Mouse (Mus musculus): ENCODE data around the gene Nrn1. TPM values are rescaled to one million over a fixed set of nuclear protein-coding genes. Genes with fewer than 3 reads are reported as not detected.

The Nrn1 gene
- total RNA-seq, 1 experiment from 2014 or later, result 5.3 TPM

DNA sequence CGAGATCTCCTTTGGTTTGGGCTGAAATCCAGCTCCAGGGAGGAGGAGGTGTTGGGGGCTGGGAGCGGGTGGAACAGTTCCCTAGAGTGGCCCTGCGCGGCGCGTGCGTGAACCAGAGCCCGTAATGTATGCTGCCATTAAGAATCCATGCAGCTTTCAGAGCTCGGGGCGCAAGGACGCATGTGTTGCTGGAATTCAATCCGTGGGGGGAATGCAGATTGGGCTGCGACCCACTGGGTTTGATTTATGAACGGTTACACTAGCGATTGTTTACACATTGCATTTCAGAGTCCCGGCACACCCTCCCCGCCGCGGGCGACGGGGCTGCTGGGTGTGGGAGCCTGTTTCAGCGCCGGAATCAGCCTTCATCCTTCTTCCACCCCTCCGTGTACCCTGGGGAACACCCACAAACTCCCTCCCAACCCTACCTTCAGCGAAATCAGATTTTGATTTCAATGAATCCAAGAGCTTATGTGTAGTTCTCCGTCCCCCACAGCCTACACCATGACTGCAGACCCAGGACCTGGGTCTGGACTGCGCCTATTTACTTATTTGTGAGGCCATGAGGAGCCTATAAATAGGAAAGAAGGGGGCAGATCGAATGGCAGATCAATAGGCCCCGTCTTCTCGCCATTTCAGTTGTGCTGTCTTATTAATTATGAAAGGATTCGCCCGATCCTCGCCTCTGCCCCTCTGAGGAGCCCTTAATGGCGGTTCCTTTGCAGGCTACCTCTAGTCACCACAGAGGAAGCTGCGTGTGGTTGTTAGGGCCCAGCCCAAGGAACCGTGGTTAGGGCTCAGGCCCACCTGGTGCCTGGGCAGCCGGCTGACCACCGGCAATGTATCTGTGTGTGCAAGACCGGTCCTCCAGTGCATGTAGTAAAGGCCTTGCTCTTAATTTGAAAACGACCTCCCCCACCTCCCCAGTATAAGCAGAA is 10.1 kb downstream of the Nrn1 start:
- DNase-seq, result no peak

DNA sequence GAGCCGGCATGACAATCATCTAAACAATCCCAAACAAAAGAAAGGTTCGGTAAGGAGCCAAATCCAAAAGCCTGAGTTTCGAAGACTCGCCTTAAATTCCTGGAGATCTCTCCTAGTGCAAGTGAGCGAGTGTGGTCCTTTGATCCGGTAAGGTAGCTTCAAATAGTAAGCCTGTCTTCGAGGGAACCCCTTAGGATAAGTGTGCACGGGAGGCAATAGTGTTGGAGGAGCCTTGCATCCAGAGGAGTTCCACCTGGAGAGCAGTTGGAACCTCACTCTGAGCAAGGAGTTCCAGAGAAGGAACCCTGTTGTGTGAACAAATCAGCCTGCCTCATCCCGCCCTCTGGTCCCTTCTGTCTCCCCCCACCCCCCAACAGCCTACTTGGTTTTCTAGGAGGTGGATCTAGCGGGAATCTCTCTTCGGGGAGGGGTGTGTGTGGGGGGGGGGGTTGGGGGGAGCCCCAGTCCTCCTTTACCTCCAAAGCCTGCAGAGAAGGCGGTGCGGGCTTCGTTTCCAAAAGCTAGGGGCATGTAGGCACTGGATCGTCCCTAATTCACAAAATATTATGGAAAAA is 11.1 kb downstream of the Nrn1 start:
- no peak for DNase-seq

DNA sequence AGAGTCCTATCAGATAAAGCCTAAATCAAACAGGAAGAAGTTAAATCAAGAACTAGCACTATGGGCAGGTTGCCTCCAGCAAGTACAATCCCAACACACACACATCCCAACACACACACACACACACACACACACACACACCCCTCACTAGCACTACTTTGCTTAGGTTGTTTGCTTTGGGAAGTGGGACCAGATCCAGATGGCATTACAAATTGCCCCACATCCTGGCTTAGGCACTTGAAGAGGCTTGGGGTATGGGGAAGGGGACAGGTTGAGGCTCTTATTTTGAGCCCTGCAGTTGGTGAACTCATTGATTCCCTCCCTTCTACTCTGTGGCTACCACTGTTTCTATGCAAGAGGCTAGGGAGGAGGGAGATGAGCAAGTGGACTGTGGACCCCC is 12.6 kb downstream of the Nrn1 start:
- DNase-seq, result no peak

DNA sequence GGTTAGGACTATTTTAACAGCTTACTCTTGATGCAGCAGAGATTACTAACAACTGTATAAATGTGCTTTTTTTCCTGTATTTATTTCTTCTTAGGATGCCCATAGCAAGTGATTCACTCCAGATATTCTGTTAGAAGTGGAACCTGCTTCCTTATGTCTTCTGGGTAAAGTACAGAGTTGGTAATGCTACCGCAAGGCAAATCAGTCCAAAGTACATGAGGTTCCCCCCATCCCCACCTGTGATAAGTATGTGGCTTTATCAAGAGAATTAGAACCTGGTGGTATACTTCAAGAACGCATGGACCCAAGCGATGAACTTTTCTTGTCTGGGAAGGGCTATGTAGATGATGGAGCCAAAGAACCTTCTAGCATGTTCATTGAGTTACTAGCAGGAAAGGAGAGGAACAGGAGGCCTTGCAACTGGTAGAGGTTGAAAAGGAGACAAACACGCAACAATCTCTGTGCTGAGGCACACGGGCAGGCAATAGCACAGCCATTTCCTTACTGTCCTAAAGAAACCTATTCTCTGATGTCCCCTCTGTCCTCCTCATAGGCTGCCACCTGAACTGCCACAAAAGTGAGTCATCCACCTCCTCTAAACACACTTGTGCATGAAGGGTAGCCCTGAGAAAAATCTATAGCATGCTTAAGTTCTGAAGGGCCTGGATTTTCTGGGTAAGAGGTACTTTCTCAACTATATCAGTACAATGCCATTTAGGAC is 14.5 kb downstream of the Nrn1 start:
- DNase-seq, result no peak

DNA sequence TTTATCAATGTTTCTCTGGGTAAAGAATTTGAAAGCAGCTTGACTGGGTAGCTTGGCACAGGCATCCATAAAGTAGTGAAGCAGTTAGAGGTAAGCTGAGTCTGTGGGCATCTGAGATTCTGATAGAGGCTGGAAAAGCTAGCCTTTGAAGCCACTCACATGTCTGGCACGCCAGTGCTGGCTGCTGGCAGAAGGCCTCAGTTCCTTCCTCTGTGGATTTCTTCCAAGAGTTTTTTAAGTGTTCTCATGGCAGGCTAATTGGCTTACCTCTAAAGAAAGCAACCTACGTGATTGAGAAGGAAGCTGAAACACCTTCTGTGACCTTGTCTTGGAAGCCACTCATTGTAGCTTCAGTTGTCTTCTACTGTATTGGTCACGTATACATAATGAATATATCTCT is 17.6 kb downstream of the Nrn1 start:
- DNase-seq, result no peak

DNA sequence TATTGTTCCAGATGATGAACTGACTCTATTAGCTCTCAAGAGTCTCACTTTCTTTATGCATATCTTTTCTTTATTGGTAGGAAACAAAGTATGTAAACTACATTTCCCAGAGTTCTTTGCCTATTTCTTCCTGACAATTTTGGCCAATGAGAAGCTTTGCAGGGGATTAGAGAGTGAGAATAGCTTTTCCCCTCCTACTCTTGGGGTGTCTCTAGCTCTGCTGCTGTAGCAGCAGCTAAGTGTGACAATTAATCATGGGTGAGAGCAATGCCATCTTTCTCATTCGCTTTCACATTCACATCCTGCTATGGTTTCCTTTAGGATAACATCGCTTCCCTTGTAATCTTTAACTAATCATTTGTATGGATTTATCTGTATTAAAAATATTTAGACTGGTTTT is 18.2 kb downstream of the Nrn1 start:
- no peak for DNase-seq

DNA sequence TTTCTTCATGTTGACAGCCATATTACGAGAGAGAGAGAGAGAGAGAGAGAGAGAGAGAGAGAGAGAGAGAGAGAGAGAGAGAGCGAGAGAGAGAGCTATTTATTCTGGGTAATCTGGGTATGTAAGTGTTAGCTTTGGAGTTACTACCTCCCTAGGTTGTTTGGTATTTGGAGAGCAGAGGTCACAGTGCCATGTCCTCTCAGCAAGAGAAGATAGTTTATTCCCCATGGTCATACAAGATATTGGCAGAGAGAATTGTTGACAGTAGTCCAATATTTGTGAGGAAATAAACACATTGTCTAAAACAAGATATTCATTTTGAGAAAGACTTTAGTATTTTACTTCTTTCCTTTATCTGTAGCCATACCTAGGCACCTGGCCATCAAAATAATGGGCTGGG is 20.8 kb downstream of the Nrn1 start:
- no peak for DNase-seq

DNA sequence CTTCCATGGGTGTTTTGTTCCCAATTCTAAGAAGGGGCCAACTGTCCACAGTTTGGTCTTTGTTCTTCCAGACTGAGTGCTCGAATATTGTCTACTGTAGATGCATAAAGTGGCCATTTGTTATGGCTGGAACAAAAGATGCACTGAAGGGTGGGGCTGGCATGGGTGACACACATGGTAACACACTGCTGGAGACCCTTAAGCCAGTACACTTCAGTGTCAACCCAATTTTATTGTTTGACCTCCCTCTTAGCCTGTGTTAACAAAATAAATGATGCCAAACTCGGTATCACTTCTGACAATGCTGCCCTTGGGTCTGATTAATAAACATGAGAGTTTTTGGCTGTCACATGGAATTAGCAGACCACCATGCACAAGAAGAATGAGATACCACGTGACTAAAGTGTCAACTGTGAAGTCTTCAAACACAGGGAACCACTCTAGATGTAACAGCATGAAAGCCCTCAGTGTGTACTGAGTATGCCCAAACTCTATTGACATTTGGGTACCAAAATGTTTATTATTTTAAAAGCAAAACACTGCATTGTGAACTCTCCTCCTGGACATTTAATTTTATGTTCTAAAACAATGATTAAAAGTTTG is 27.7 kb downstream of the Nrn1 start:
- no peak for DNase-seq

DNA sequence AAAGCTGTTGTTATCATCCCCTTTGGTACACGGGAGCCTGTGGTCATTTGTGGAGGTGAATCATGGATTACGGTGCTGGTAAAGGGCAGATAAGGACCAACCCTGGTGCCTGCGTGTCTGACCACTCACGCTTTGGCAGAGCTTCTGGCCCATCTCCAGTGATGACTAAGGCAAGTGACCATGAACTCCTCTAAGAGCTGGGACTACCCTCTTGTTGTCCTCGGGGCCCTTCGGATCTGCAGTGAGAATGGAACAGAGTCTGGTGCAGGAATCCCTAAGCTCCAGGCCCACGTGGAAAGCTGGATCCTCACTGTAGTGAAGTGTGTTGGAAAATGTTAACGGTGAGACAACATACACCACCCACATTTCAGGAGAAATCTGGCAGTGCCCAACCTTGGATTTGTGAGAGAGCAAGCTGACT is 38.6 kb downstream of the Nrn1 start:
- DNase-seq, result peak; percentile 80

DNA sequence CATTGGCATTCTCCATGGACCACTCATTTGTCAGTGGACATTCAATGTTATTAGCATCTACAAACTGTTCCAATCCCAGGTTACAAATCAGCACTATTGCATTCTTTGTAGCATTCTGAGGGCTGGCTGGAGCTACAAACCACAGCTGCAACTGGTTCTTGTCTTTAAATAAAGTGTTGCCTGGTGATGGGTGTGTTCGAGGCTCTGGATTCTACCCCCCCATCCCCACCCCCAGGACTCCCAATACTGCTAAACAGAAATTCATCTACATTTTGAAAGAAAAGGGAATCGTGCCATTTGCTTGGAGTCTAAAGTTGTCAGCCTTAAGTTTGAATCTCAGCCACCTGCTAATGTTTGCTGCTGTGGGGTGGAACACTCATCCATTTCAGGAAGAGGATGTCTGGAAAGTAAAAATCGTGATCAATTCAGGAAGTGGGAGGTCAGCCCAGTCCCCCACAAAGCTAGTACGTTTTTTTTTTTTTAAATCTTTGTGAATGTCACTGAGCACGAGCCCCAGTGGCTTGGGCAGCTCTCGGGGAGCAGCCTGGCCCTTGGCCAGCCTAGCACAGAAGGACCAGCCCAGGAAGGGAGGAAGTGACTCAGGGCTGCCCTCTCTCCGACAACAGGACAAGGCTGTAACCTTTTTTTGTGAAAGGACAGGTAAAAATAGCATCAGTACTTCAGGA is 39.3 kb downstream of the Nrn1 start:
- peak; percentile 58 for DNase-seq

DNA sequence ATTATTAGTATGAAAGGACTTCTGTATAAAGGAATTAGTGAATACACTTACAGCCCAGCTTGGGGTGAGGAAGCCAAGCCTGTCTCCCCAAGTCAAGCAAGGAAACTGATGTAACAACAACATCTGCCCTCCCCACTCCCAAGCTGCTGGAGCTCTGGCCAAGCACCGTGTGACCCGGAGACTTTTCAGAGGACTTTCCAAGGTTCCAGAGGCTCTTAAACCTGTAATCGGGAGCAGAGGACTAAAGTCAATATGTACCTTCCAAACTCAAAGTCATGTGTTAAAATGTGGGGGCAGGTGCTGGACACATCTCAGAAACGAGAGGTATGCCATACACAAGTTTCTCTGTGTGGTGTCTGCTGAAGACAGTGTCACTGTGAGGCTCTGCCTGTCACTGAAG is 51.4 kb downstream of the Nrn1 start:
- no peak for DNase-seq

DNA sequence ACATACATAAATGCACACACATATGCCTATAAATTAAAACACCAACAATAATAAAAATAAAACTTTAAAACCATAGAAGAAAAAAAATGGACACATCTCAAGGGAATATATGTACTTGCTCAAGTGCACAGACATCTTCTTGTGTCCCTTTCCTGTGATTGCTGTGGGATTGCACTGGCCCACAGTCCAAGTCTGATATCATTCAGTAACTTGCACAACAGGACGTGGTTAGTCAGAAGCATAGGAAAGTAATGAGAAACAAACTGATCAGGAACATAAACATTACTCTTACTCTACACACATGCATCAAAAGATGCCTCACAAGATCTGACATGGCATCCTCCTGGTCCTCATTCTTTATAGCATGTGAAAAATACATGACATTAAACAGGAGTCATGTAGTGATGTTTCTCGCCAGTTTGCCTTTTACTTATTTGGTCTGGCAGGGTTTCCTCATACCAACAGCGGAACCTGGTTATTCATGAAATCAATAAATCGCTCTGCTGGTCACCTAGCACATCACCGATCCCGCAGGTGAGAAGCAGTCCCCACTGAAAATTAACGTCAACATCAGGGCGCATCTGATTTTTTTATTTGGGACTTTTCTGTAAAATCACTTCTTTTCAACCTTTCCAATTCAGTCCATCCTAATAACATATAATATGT is 54.1 kb downstream of the Nrn1 start:
- no peak for DNase-seq

DNA sequence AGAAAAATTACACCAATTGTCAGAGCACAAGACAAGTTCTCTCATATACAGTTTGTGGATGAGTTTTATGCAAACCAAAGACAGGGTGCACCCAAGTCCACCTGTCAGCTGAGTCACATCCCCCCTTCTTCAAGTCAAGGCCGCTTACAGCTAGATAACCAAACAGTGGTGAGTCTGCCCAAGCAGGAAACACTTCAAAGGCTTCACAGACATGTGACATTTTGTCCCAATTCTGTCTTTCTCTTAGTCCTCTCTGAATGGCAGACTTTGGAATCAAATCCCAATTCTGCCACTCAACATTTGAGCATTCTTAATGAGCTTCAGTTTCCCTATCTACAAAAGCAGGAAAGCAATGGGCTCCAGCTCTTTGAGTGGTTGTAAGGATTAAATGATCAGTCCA is 55.6 kb downstream of the Nrn1 start:
- no peak for DNase-seq

All from adrenal gland, postnatal 25 days (tissue).